Mouse (Mus musculus) E14TG2a.4 (cell line): ENCODE measurements around the gene Atp6v0c.

ENCODE experiments used
- H3K27me3 ChIP-seq: 2 replicates; pipeline ENCODE4 v1.6.1; 2014; ENCODE audit warnings: low read length, control low read depth; ENCODE audit not compliant: insufficient read depth
- H3K36me3 ChIP-seq: 2 replicates; pipeline ENCODE4 v1.6.1; 2014; ENCODE audit warnings: low read length, control low read depth; ENCODE audit not compliant: insufficient read depth
- H3K4me1 ChIP-seq: replicated peaks from 2 replicates; pipeline ENCODE4 v1.6.1; 2014; ENCODE audit warnings: low read depth, low read length, control low read depth
- H3K4me3 ChIP-seq: replicated peaks from 2 replicates; pipeline ENCODE4 v1.5.1; 2014; ENCODE audit warnings: mild to moderate bottlenecking, low read length
- H3K9me3 ChIP-seq: 2 replicates; pipeline ENCODE4 v1.6.1; 2014; ENCODE audit warnings: low read length, control low read depth
- CTCF ChIP-seq: conservative IDR thresholded peaks from 2 replicates; pipeline ENCODE4 v1.5.1; 2014; ENCODE audit warnings: low read length
- NANOG ChIP-seq: IDR thresholded peaks from 2 replicates; pipeline ENCODE4 v1.6.1; 2014; ENCODE audit warnings: borderline replicate concordance, low read length, mixed read lengths
- POU5F1 ChIP-seq: IDR thresholded peaks from 2 replicates; pipeline ENCODE4 v1.6.1; 2014; ENCODE audit warnings: low read length, borderline replicate concordance

The Atp6v0c gene

DNA sequence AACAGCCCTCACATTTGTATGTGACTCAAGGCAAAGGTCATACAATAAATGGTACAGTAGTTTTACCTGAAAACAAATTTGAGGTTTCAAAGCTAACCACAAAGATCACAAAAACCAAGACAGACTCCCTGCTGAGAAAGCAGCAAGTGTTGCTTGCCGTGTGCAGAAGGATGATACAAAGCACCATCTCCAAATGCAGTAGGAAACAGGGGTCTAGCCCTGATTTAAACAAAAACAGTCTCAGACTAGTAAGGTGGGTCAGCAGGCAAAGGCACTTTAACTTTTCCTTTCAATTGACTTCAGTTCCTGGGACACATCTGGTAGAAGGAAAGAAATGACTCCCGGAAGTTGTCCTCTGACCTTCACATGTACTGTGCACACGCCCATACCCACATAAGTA is 42.7 kb downstream of the Atp6v0c start:
- H3K9me3 ChIP-seq = no peaks in the 10 kb centered on the region
- no peak for TF ChIP-seq CTCF
- TF ChIP-seq POU5F1 = no peak
- no peak for TF ChIP-seq NANOG
- H3K36me3 ChIP-seq = peaks cover 11% of the 10 kb centered on the region; the same call in 1 of the 2 replicates
- H3K27me3 ChIP-seq = no peaks in the 10 kb centered on the region
- peaks cover 63% of the 10 kb centered on the region for H3K4me1 ChIP-seq
- no peak overlapping the region for H3K4me3 ChIP-seq

DNA sequence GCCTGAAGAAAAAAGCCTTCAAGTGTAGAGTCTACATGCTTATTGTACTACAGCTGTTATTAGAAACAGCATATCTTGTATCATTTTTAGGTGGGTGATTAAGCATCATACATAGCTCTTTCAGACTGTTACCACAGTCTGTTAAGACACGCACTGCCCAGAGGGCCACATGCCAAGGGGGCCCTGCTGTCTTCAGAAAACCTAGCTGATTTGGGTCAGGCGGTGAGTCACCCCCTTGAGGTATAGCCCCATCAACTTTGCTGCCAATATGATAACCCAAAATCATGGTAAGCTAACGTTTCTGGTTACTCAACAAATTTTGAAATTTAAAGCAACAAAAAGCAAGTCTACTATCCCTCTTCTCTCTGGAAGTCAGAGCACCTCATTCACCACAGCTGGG is 50.1 kb downstream of the Atp6v0c start:
- H3K4me1 ChIP-seq = peaks cover 24% of the 10 kb centered on the region
- peaks cover 5% of the 10 kb centered on the region; the same call in 1 of the 2 replicates for H3K36me3 ChIP-seq
- H3K27me3 ChIP-seq = no peaks in the 10 kb centered on the region
- H3K9me3 ChIP-seq = no peaks in the 10 kb centered on the region
- TF ChIP-seq NANOG (no peak), POU5F1 (no peak), CTCF (no peak)
- no peak overlapping the region for H3K4me3 ChIP-seq
